Mouse (Mus musculus): Measurements from ENCODE around the gene Pex5. TPM values are rescaled to one million over a fixed set of nuclear protein-coding genes. Genes with fewer than 3 reads are reported as not detected.

Pex5 gene
- total and polyA plus RNA-seq, 2 experiments: 73.7 to 79.3 TPM

GRCm38 (mm10) chr6:124373584-124374206, 41.2 kb downstream of the Pex5 start:
- no peak for TF ChIP-seq CTCF (IDR thresholded peaks at IDR 0.05; ENCODE audit: low read depth, low read length)
- TF ChIP-seq POLR2A (IDR thresholded peaks at IDR 0.05; ENCODE audit: extremely low read depth, insufficient read depth, low read length): no peak
- Histone ChIP-seq H3K36me3 (ENCODE audit: control insufficient read depth, insufficient read depth, low read length) (no peaks in the 10 kb centered on the region), H3K4me3 (ENCODE audit: insufficient read depth, low read depth, low read length) (no peak overlapping the region), H3K9ac (ENCODE audit: low read depth, low read length) (no peak overlapping the region), H3K27ac (replicated peaks; ENCODE audit: insufficient read depth, low read depth, low read length) (no peak overlapping the region), H3K27me3 (ENCODE audit: control insufficient read depth, insufficient read depth, low read length) (no peaks in the 10 kb centered on the region), H3K4me1 (ENCODE audit: control insufficient read depth, insufficient read depth, low read length) (peaks cover 2% of the 10 kb centered on the region), H3K79me2 (ENCODE audit: control insufficient read depth, insufficient read depth, low read length) (no peaks in the 10 kb centered on the region)
- WGBS: 82% methylated on average over 6 of the region's 6 CpGs
- no peak for DNase-seq (ENCODE audit: extremely low read depth, low read depth, low spot score)

GRCm38 (mm10) chr6:124364328-124364727, 50.5 kb downstream of the Pex5 start:
- H3K79me2 ChIP-seq (ENCODE audit: control insufficient read depth, insufficient read depth, low read length): no peaks in the 10 kb centered on the region
- no peak for DNase-seq (ENCODE audit: extremely low read depth, low read depth, low spot score)
- no peak overlapping the region for H3K4me3 ChIP-seq (ENCODE audit: insufficient read depth, low read depth, low read length)
- no peaks in the 10 kb centered on the region for H3K36me3 ChIP-seq (ENCODE audit: control insufficient read depth, insufficient read depth, low read length)
- TF ChIP-seq CTCF (IDR thresholded peaks at IDR 0.05; ENCODE audit: low read depth, low read length) (no peak), POLR2A (IDR thresholded peaks at IDR 0.05; ENCODE audit: extremely low read depth, insufficient read depth, low read length) (no peak)
- H3K9ac ChIP-seq (ENCODE audit: low read depth, low read length): no peak overlapping the region
- no peak overlapping the region for H3K27ac ChIP-seq (replicated peaks; ENCODE audit: insufficient read depth, low read depth, low read length)
- H3K4me1 ChIP-seq (ENCODE audit: control insufficient read depth, insufficient read depth, low read length): no peaks in the 10 kb centered on the region
- H3K27me3 ChIP-seq (ENCODE audit: control insufficient read depth, insufficient read depth, low read length): peaks cover 3% of the 10 kb centered on the region; the same call in 1 of the 2 replicates
- 45% methylated on average over 5 of the region's 5 CpGs for WGBS

- Histone ChIP-seq H3K27me3 (ENCODE audit: control insufficient read depth, insufficient read depth, low read length) (peaks cover 3% of the 10 kb centered on the region; the same call in 1 of the 2 replicates), H3K79me2 (ENCODE audit: control insufficient read depth, insufficient read depth, low read length) (no peaks in the 10 kb centered on the region), H3K4me1 (ENCODE audit: control insufficient read depth, insufficient read depth, low read length) (no peaks in the 10 kb centered on the region), H3K36me3 (ENCODE audit: control insufficient read depth, insufficient read depth, low read length) (no peaks in the 10 kb centered on the region), H3K27ac (replicated peaks; ENCODE audit: insufficient read depth, low read depth, low read length) (no peak overlapping the region), H3K9ac (ENCODE audit: low read depth, low read length) (no peak overlapping the region), H3K4me3 (ENCODE audit: insufficient read depth, low read depth, low read length) (no peak overlapping the region)
- no peak for DNase-seq (ENCODE audit: extremely low read depth, low read depth, low spot score)
- TF ChIP-seq POLR2A (IDR thresholded peaks at IDR 0.05; ENCODE audit: extremely low read depth, insufficient read depth, low read length): no peak
- TF ChIP-seq CTCF (IDR thresholded peaks at IDR 0.05; ENCODE audit: low read depth, low read length): no peak
- 52% methylated on average over 6 of the region's 6 CpGs for WGBS
These were observed 54.3 kb downstream of the Pex5 start for GRCm38 (mm10) chr6:124360549-124360948.

- TF ChIP-seq POLR2A (IDR thresholded peaks at IDR 0.05; ENCODE audit: extremely low read depth, insufficient read depth, low read length): no peak
- TF ChIP-seq CTCF (IDR thresholded peaks at IDR 0.05; ENCODE audit: low read depth, low read length): no peak
These were observed 55.9 kb downstream of the Pex5 start for GRCm38 (mm10) chr6:124358953-124359352.

GRCm38 (mm10) chr6:124353246-124353645, 61.6 kb downstream of the Pex5 start:
- TF ChIP-seq CTCF (IDR thresholded peaks at IDR 0.05; ENCODE audit: low read depth, low read length) (no peak), POLR2A (IDR thresholded peaks at IDR 0.05; ENCODE audit: extremely low read depth, insufficient read depth, low read length) (no peak)
- no peak overlapping the region for H3K27ac ChIP-seq (replicated peaks; ENCODE audit: insufficient read depth, low read depth, low read length)
- H3K79me2 ChIP-seq (ENCODE audit: control insufficient read depth, insufficient read depth, low read length): no peaks in the 10 kb centered on the region
- no peaks in the 10 kb centered on the region for H3K27me3 ChIP-seq (ENCODE audit: control insufficient read depth, insufficient read depth, low read length)
- H3K4me3 ChIP-seq (ENCODE audit: insufficient read depth, low read depth, low read length): no peak overlapping the region
- no peak overlapping the region for H3K9ac ChIP-seq (ENCODE audit: low read depth, low read length)
- 74% methylated on average over 2 of the region's 2 CpGs for WGBS
- H3K4me1 ChIP-seq (ENCODE audit: control insufficient read depth, insufficient read depth, low read length): no peaks in the 10 kb centered on the region
- DNase-seq (ENCODE audit: extremely low read depth, low read depth, low spot score): no peak
- no peaks in the 10 kb centered on the region for H3K36me3 ChIP-seq (ENCODE audit: control insufficient read depth, insufficient read depth, low read length)

More at GRCm38 (mm10) chr6:124358953-124359352, 55.9 kb downstream of the Pex5 start:
- Histone ChIP-seq H3K9ac (ENCODE audit: low read depth, low read length) (no peak overlapping the region), H3K27me3 (ENCODE audit: control insufficient read depth, insufficient read depth, low read length) (no peaks in the 10 kb centered on the region), H3K4me3 (ENCODE audit: insufficient read depth, low read depth, low read length) (no peak overlapping the region), H3K36me3 (ENCODE audit: control insufficient read depth, insufficient read depth, low read length) (no peaks in the 10 kb centered on the region), H3K4me1 (ENCODE audit: control insufficient read depth, insufficient read depth, low read length) (no peaks in the 10 kb centered on the region), H3K27ac (replicated peaks; ENCODE audit: insufficient read depth, low read depth, low read length) (no peak overlapping the region), H3K79me2 (ENCODE audit: control insufficient read depth, insufficient read depth, low read length) (no peaks in the 10 kb centered on the region)
- WGBS: 74% methylated on average over 6 of the region's 6 CpGs
- DNase-seq (ENCODE audit: extremely low read depth, low read depth, low spot score): peak; percentile 33

Other genes starting within 250 kb of the Pex5 start
- gene Vmn2r27, start 183.2 kb downstream of the Pex5 start, total RNA-seq (2014; rRNA removed): not detected in 2 replicates
- gene Vmn2r27, start 183.2 kb downstream of the Pex5 start, polyA plus RNA-seq (2012; rRNA removed): not detected in 2 replicates
- 6.4 and 15.7 TPM in 2 replicates for gene Cd163, start 110.4 kb downstream of the Pex5 start, total RNA-seq (2014; rRNA removed)
- 1.1 TPM in 2 replicates for gene Cd163, start 110.4 kb downstream of the Pex5 start, polyA plus RNA-seq (2012; rRNA removed)
- gene Clstn3, start 49.7 kb upstream of the Pex5 start, total RNA-seq (2014; rRNA removed): 1.6 and 2.7 TPM in 2 replicates
- 4.1 and 4.4 TPM in 2 replicates for gene Clstn3, start 49.7 kb upstream of the Pex5 start, polyA plus RNA-seq (2012; rRNA removed)
- gene C1rl, start 78.0 kb upstream of the Pex5 start, total RNA-seq (2014; rRNA removed): 53.6 and 59.5 TPM in 2 replicates
- 67.3 and 73.0 TPM in 2 replicates for gene C1rl, start 78.0 kb upstream of the Pex5 start, polyA plus RNA-seq (2012; rRNA removed)
- 165 and 177 TPM in 2 replicates for gene C1ra, start 97.3 kb upstream of the Pex5 start, total RNA-seq (2014; rRNA removed)
- 92.5 and 119 TPM in 2 replicates for gene C1ra, start 97.3 kb upstream of the Pex5 start, polyA plus RNA-seq (2012; rRNA removed)
- gene C1s1, start 127.3 kb upstream of the Pex5 start, total RNA-seq (2014; rRNA removed): 384 and 554 TPM in 2 replicates
- 174 and 206 TPM in 2 replicates for gene C1s1, start 127.3 kb upstream of the Pex5 start, polyA plus RNA-seq (2012; rRNA removed)
- gene C1rb, start 155.2 kb upstream of the Pex5 start, total RNA-seq (2014; rRNA removed): under 0.01 TPM in 1 of 2 replicates, not detected in the other
- 0.12 TPM in 1 of 2 replicates, not detected in the other for gene C1rb, start 155.2 kb upstream of the Pex5 start, polyA plus RNA-seq (2012; rRNA removed)
- gene C1s2, start 221.0 kb upstream of the Pex5 start, total RNA-seq (2014; rRNA removed): 0.09 TPM in 1 of 2 replicates, not detected in the other
- gene C1s2, start 221.0 kb upstream of the Pex5 start, polyA plus RNA-seq (2012; rRNA removed): not detected in 2 replicates
- gene Lpcat3, start 248.0 kb upstream of the Pex5 start, total RNA-seq (2014; rRNA removed): 72.4 and 99.9 TPM in 2 replicates
- 172 and 188 TPM in 2 replicates for gene Lpcat3, start 248.0 kb upstream of the Pex5 start, polyA plus RNA-seq (2012; rRNA removed)